Mouse (Mus musculus): ENCODE data around the gene D1Pas1.

DNA sequence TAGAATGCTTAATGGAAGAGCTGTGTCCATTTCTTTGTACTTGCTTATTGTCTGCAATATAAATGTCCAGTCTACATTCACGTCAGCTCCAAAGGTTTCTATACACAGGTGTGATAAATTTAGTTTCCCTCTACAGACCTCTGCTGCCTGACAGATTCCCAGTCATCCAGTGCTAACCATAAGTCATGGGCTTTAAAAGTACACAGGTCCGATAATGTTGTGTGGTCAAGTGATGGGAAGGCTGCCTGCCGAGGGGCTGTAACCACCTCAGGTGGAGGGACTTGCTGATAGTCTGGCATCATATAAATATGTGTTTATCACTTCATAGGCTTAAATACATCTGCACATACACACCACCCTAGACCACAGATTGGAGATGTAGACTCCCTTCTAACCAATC, 24.9 kb downstream of the D1Pas1 start:
- no peak for TF ChIP-seq GATA1 (IDR thresholded peaks at IDR 0.05; ENCODE audit: low read length)
- TF ChIP-seq TAL1 (IDR thresholded peaks at IDR 0.05; ENCODE audit: low read length): no peak
